In the genomic region with DNA sequence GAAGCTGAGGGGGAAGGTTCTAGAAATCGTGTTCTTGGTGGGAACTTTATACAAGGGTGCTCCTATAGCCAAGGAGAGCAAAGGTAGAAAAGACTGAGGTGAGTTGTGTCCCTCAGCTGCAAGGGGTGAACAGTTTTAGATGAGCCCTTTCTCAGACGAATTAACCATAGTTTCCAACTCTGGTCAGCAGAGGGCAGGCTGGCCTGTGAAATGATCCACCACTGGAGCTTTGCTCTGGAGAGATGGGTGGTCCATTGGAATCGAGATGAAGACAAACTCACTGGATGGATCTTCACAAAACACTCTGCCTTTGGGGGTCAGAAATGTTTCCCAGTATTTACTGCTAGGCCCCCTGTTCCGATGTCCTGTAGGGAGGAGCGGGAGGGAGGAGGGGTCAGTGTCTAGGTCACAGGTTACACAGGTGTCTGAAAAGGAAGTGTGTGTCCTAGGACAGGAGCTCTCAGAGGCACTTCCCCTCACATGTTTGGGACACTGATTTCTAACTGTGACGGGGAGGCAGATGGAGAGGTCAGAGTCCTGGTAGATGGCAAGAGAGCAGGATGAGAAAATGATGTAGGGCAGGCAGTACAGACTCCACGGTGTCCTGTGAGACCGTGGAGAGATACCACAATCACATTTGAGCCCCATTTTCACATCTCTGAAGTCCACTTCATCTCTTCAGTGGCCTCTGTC, we compare ENCODE assay signal across 9 mouse cellular contexts. TPM values are rescaled to one million over a fixed set of nuclear protein-coding genes. Genes with fewer than 3 reads are reported as not detected.
A peak's percentile ranks its signal among the peaks of the same experiment; 100 is the strongest.
DNase-seq lines count a peak whose midpoint lies in the region; TF ChIP-seq lines count a peak whose summit lies in the region.
"Had no signal": no experiment of that assay in that cellular context is flagged by ENCODE, and none has a peak within 500 bp of the region (broad histone marks: within the 10 kb centered on the region; RNA-seq: fewer than 3 reads in every experiment).

No protein-coding gene starts in this region.

- no peaks in the 10 kb centered on the region for H3K27me3 ChIP-seq in small intestine, adult 2 months (ENCODE audit: control insufficient read depth, insufficient read depth, low read length)
- H3K27me3 ChIP-seq: limb, embryonic 12.5 days had no signal

- no peak overlapping the region for H3K27ac ChIP-seq in small intestine, adult 2 months (ENCODE audit: insufficient read depth, low read depth, low read length)
- H3K27ac ChIP-seq: limb, embryonic 12.5 days had no signal

- WGBS in small intestine, adult 2 months, result 41% methylated on average over 8 of the region's 8 CpGs

- DNase-seq in heart, adult 18-20 months, result peak; percentile 10 to 77
- DNase-seq in heart, postnatal 25 days (ENCODE audit: low spot score), result no peak
- peak; percentile 19 for DNase-seq in adrenal gland, adult 8-10 months
- peak; percentile 75 for DNase-seq in embryo, embryonic 11 days
- DNase-seq in heart, postnatal 36 days, result peak; percentile 44 to 53
- DNase-seq in layer of hippocampus, adult 18-20 months (ENCODE audit: low spot score in 2 of 2), result peak; percentile 25 to 69
- peak; percentile 73 for DNase-seq in lung, postnatal 10 days

- H3K36me3 ChIP-seq in small intestine, adult 2 months (ENCODE audit: control insufficient read depth, insufficient read depth, low read length), result no peaks in the 10 kb centered on the region
- H3K36me3 ChIP-seq: limb, embryonic 12.5 days had no signal

- no peak overlapping the region for H3K4me3 ChIP-seq in small intestine, adult 2 months (ENCODE audit: low read depth, low read length)
- H3K4me3 ChIP-seq: limb, embryonic 12.5 days had no signal

- intact Hi-C loops in heart, postnatal 25 days (cut with DNase I), result loop anchor here (1.0 to 5.0 kb wide), 2 partner anchors 62 to 984 kb away; no protein-coding TSS in a partner anchor
- intact Hi-C loops in heart, postnatal 36 days (cut with DNase I), result loop anchor here (2.0 to 5.0 kb wide), 2 partner anchors 64 to 981 kb away; no protein-coding TSS in a partner anchor

- no peak for TF ChIP-seq POLR2A in small intestine, adult 2 months (IDR thresholded peaks at IDR 0.05; ENCODE audit: low read depth, low read length)

- no peaks in the 10 kb centered on the region for H3K4me1 ChIP-seq in small intestine, adult 2 months (ENCODE audit: control insufficient read depth, insufficient read depth, insufficient read length, low read length)
- H3K4me1 ChIP-seq: limb, embryonic 12.5 days had no signal

- TF ChIP-seq CTCF in small intestine, adult 2 months (IDR thresholded peaks at IDR 0.05; ENCODE audit: extremely low read depth, insufficient read length, insufficient replicate concordance, low read depth, low read length), result peak; percentile 40; the same call in 1 of the 2 replicates

RNA-seq across cellular contexts. Expression of a gene that starts 48.2 kb away (rescaled TPM):
- 100 to 1,000 TPM; 284 to 287 TPM for total RNA-seq in heart, adult 18-20 months (2021)
- total RNA-seq in heart, postnatal 25 days (2021), result 100 to 1,000 TPM; 220 to 258 TPM
- 100 to 1,000 TPM; 180 to 205 (median 187) TPM for total RNA-seq in adrenal gland, adult 8-10 months (2022)
- total RNA-seq in heart, postnatal 36 days (2021), result 100 to 1,000 TPM; 256 to 272 TPM
- 100 to 1,000 TPM; 211 to 226 TPM for total RNA-seq in layer of hippocampus, adult 18-20 months (2021)
- polyA plus RNA-seq in small intestine, adult 2 months (2012; rRNA removed), result 5.4 and 10.3 TPM in 2 replicates
